Mouse (Mus musculus): ENCODE results near the gene Dapl1. TPM values are rescaled to one million over a fixed set of nuclear protein-coding genes. Genes with fewer than 3 reads are reported as not detected.
A peak's percentile ranks its signal among the peaks of the same experiment; 100 is the strongest.

The Dapl1 gene
- polyA plus RNA-seq, 1 experiment from 2014 or later = 4.9 TPM

DNA sequence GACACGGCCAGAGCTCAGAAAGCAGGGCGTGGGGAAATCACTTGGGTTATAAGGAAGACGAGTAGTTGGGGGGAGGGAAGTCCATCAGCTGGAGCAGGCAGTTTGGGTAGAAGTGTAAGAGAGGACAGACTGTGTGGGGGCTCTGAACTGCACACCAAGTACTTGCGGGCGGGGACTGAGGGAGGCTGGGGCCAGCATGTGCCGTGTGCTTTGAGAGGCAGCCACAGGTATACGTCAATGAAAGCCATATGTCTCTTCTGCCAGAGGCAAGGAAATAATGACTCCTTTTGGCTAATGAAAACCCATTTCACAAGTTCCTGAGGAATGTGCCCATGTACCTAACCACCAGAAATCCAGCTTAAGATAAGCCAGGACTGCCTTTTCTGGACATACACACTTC lies 53.6 kb downstream of the Dapl1 start:
- H3K27ac ChIP-seq (ENCODE audit: low read depth, low read length) = no peak overlapping the region
- no peaks in the 10 kb centered on the region for H3K9me3 ChIP-seq (ENCODE audit: control insufficient read depth, low read length)
- H3K4me3 ChIP-seq (ENCODE audit: low read length) = no peak overlapping the region
- H3K36me3 ChIP-seq (ENCODE audit: control insufficient read depth, insufficient read depth, low read length) = no peaks in the 10 kb centered on the region
- no peaks in the 10 kb centered on the region for H3K27me3 ChIP-seq (ENCODE audit: control insufficient read depth, insufficient read depth, low read length)
- ATAC-seq (ENCODE audit: low FRiP score, low TSS enrichment) = no peak
- no peak overlapping the region for H3K9ac ChIP-seq (ENCODE audit: low read depth, low read length)
- H3K4me1 ChIP-seq (ENCODE audit: control insufficient read depth, insufficient read depth, low read length) = peaks cover 3% of the 10 kb centered on the region
- WGBS = 54% methylated on average over 7 of the region's 7 CpGs
- H3K4me2 ChIP-seq (replicated peaks; ENCODE audit: low read depth, low read length) = no peak overlapping the region

DNA sequence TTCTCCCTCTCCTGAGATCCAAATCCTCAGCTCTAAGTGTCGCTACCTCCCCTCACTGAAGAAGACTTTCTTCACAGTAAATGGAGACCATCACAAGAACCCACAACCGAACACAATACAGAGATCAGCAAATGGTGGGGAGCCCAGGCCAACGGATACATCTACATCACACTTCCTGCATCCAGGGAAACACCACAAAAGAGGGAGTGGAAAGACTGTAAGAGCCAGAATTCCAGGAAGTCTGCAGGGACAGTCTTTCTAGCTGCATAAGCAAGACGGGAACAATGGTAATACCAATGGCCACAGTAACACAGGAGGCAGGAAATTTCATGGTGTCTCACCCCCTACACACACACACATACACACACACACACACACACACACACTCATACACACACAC lies 55.3 kb downstream of the Dapl1 start:
- 74% methylated on average over 4 of the region's 4 CpGs for WGBS
- Histone ChIP-seq H3K27ac (ENCODE audit: low read depth, low read length) (no peak overlapping the region), H3K9me3 (ENCODE audit: control insufficient read depth, low read length) (no peaks in the 10 kb centered on the region)

DNA sequence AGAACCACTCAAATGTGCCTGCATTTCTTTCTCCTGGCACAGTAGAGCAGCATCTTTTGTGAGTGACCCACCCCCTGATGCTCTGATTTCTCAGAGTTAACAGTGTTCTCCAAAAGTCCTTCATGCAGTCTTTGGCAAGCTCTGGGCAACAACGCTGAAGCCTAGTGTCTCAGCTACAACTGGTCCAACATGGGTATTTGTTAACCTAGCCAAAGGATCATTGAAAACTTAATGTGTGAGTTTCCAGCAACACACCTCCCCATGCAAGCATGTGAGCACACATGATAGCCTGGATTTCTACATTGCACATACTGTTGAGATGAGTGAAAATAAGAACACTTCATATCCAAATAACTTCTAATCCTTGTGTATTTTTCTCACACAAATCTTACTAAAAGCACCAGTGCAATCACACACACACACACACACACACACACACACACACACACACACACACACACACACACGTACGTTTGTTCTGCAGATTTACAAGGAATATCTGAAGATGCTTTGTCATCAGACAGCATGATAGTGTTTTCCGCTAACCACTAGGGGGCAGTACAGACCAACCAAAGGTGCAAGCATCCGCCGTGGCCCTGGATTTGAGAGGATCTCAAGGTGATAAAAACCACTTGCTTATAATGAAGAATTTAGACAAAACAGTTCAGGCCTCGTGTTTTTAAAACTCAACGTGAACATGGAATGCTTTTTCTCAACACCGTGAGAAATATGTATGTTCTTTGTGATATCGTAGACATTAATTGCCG lies 56.9 kb downstream of the Dapl1 start:
- H3K4me2 ChIP-seq (replicated peaks; ENCODE audit: low read depth, low read length) = no peak overlapping the region
- peak; percentile 64; the same call in 1 of the 2 replicates for ATAC-seq (ENCODE audit: low FRiP score, low TSS enrichment)

More for the DNA sequence above, 55.3 kb downstream of the Dapl1 start:
- no peaks in the 10 kb centered on the region for H3K27me3 ChIP-seq (ENCODE audit: control insufficient read depth, insufficient read depth, low read length)
- H3K4me2 ChIP-seq (replicated peaks; ENCODE audit: low read depth, low read length) = no peak overlapping the region
- no peak overlapping the region for H3K9ac ChIP-seq (ENCODE audit: low read depth, low read length)
- no peaks in the 10 kb centered on the region for H3K36me3 ChIP-seq (ENCODE audit: control insufficient read depth, insufficient read depth, low read length)
- no peak overlapping the region for H3K4me3 ChIP-seq (ENCODE audit: low read length)
- peaks cover 9% of the 10 kb centered on the region; the same call in 1 of the 2 replicates for H3K4me1 ChIP-seq (ENCODE audit: control insufficient read depth, insufficient read depth, low read length)
- no peak for ATAC-seq (ENCODE audit: low FRiP score, low TSS enrichment)

GRCm38 (mm10) chr2:59543543-59544065 lies 59.2 kb downstream of the Dapl1 start:
- no peak overlapping the region for H3K4me3 ChIP-seq (ENCODE audit: low read length)
- H3K4me2 ChIP-seq (replicated peaks; ENCODE audit: low read depth, low read length) = no peak overlapping the region
- no peaks in the 10 kb centered on the region for H3K27me3 ChIP-seq (ENCODE audit: control insufficient read depth, insufficient read depth, low read length)
- H3K9ac ChIP-seq (ENCODE audit: low read depth, low read length) = no peak overlapping the region
- ATAC-seq (ENCODE audit: low FRiP score, low TSS enrichment) = no peak
- H3K27ac ChIP-seq (ENCODE audit: low read depth, low read length) = no peak overlapping the region; the same call in 1 of the 2 replicates
- H3K36me3 ChIP-seq (ENCODE audit: control insufficient read depth, insufficient read depth, low read length) = no peaks in the 10 kb centered on the region
- WGBS = 46% methylated on average over 9 of the region's 9 CpGs
- H3K4me1 ChIP-seq (ENCODE audit: control insufficient read depth, insufficient read depth, low read length) = peaks cover 9% of the 10 kb centered on the region; the same call in 1 of the 2 replicates
- no peaks in the 10 kb centered on the region for H3K9me3 ChIP-seq (ENCODE audit: control insufficient read depth, low read length)

More for the DNA sequence above, 56.9 kb downstream of the Dapl1 start:
- no peak overlapping the region for H3K4me3 ChIP-seq (ENCODE audit: low read length)
- WGBS = 20% methylated on average over 11 of the region's 11 CpGs
- no peaks in the 10 kb centered on the region for H3K9me3 ChIP-seq (ENCODE audit: control insufficient read depth, low read length)
- H3K9ac ChIP-seq (ENCODE audit: low read depth, low read length) = no peak overlapping the region
- H3K27me3 ChIP-seq (ENCODE audit: control insufficient read depth, insufficient read depth, low read length) = no peaks in the 10 kb centered on the region
- no peak overlapping the region for H3K27ac ChIP-seq (ENCODE audit: low read depth, low read length)
- peaks cover 9% of the 10 kb centered on the region; the same call in 1 of the 2 replicates for H3K4me1 ChIP-seq (ENCODE audit: control insufficient read depth, insufficient read depth, low read length)
- no peaks in the 10 kb centered on the region for H3K36me3 ChIP-seq (ENCODE audit: control insufficient read depth, insufficient read depth, low read length)

GRCm38 (mm10) chr2:59544237-59544909 lies 59.9 kb downstream of the Dapl1 start:
- H3K27ac ChIP-seq (ENCODE audit: low read depth, low read length) = peak overlapping the region; percentile 69; the same call in 1 of the 2 replicates

GRCm38 (mm10) chr2:59545001-59545400 lies 60.5 kb downstream of the Dapl1 start:
- H3K4me3 ChIP-seq (ENCODE audit: low read length) = no peak overlapping the region
- H3K4me2 ChIP-seq (replicated peaks; ENCODE audit: low read depth, low read length) = no peak overlapping the region
- no peaks in the 10 kb centered on the region for H3K27me3 ChIP-seq (ENCODE audit: control insufficient read depth, insufficient read depth, low read length)
- WGBS = 22% methylated on average over 7 of the region's 7 CpGs
- no peak overlapping the region for H3K9ac ChIP-seq (ENCODE audit: low read depth, low read length)
- no peak for ATAC-seq (ENCODE audit: low FRiP score, low TSS enrichment)
- peaks cover 9% of the 10 kb centered on the region; the same call in 1 of the 2 replicates for H3K4me1 ChIP-seq (ENCODE audit: control insufficient read depth, insufficient read depth, low read length)
- H3K27ac ChIP-seq (ENCODE audit: low read depth, low read length) = no peak overlapping the region
- H3K9me3 ChIP-seq (ENCODE audit: control insufficient read depth, low read length) = no peaks in the 10 kb centered on the region
- H3K36me3 ChIP-seq (ENCODE audit: control insufficient read depth, insufficient read depth, low read length) = no peaks in the 10 kb centered on the region

More at GRCm38 (mm10) chr2:59544237-59544909, 59.9 kb downstream of the Dapl1 start:
- H3K4me1 ChIP-seq (ENCODE audit: control insufficient read depth, insufficient read depth, low read length) = peaks cover 9% of the 10 kb centered on the region; the same call in 1 of the 2 replicates
- H3K4me2 ChIP-seq (replicated peaks; ENCODE audit: low read depth, low read length) = no peak overlapping the region
- H3K36me3 ChIP-seq (ENCODE audit: control insufficient read depth, insufficient read depth, low read length) = no peaks in the 10 kb centered on the region
- no peak overlapping the region for H3K4me3 ChIP-seq (ENCODE audit: low read length)
- 12% methylated on average over 13 of the region's 13 CpGs for WGBS
- no peaks in the 10 kb centered on the region for H3K27me3 ChIP-seq (ENCODE audit: control insufficient read depth, insufficient read depth, low read length)
- H3K9me3 ChIP-seq (ENCODE audit: control insufficient read depth, low read length) = no peaks in the 10 kb centered on the region
- H3K9ac ChIP-seq (ENCODE audit: low read depth, low read length) = no peak overlapping the region
- peak; percentile 85 for ATAC-seq (ENCODE audit: low FRiP score, low TSS enrichment)

DNA sequence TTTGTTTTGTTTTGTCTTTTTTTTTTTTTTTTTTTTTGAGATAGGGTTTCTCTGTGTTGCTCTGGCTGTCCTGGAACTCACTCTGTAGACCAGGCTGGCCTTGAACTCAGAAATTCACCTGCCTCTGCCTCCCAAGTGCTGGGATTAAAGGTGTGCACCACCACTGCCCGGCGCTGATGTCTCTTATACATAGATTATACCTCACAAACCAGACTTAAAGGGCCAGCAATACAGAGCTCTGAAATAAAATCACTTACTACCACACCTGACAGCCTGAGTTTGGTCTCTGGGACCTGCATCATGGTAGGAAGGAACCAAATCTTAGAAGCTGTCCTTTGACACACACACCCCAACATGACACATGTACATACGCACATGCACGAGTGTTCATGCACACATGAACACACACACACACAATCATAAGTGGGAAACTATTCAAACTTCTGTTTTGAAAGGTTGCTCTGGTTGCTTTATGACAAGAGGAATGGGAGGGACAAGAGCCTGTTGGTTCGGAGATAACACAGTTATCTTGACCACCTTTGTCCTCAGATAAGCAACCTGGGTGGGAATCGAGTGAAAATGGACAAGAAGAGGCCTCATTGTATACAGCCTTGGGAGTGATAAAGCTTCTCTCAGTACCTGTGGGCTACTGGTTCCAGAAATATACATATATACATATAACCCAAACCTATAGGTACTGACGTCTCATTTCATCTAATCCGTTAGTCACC lies 63.1 kb downstream of the Dapl1 start:
- no peak overlapping the region for H3K4me3 ChIP-seq (ENCODE audit: low read length)
- no peak overlapping the region for H3K27ac ChIP-seq (ENCODE audit: low read depth, low read length)
- ATAC-seq (ENCODE audit: low FRiP score, low TSS enrichment) = no peak
- H3K36me3 ChIP-seq (ENCODE audit: control insufficient read depth, insufficient read depth, low read length) = no peaks in the 10 kb centered on the region
- H3K9ac ChIP-seq (ENCODE audit: low read depth, low read length) = no peak overlapping the region
- H3K9me3 ChIP-seq (ENCODE audit: control insufficient read depth, low read length) = no peaks in the 10 kb centered on the region
- no peaks in the 10 kb centered on the region for H3K27me3 ChIP-seq (ENCODE audit: control insufficient read depth, insufficient read depth, low read length)
- H3K4me2 ChIP-seq (replicated peaks; ENCODE audit: low read depth, low read length) = no peak overlapping the region
- peaks cover 9% of the 10 kb centered on the region; the same call in 1 of the 2 replicates for H3K4me1 ChIP-seq (ENCODE audit: control insufficient read depth, insufficient read depth, low read length)
- WGBS = 96% methylated on average over 8 of the region's 8 CpGs

- ATAC-seq (ENCODE audit: low FRiP score, low TSS enrichment) = no peak
- no peaks in the 10 kb centered on the region for H3K36me3 ChIP-seq (ENCODE audit: control insufficient read depth, insufficient read depth, low read length)
- no peak overlapping the region for H3K4me2 ChIP-seq (replicated peaks; ENCODE audit: low read depth, low read length)
- no peak overlapping the region for H3K9ac ChIP-seq (ENCODE audit: low read depth, low read length)
- H3K27me3 ChIP-seq (ENCODE audit: control insufficient read depth, insufficient read depth, low read length) = no peaks in the 10 kb centered on the region
- no peak overlapping the region for H3K27ac ChIP-seq (ENCODE audit: low read depth, low read length)
- H3K4me1 ChIP-seq (ENCODE audit: control insufficient read depth, insufficient read depth, low read length) = no peaks in the 10 kb centered on the region
- WGBS = 50% methylated on average over 1 of the region's 1 CpGs
- H3K4me3 ChIP-seq (ENCODE audit: low read length) = no peak overlapping the region
- no peaks in the 10 kb centered on the region for H3K9me3 ChIP-seq (ENCODE audit: control insufficient read depth, low read length)
Measured at GRCm38 (mm10) chr2:59552784-59553183, 68.3 kb downstream of the Dapl1 start.

Data from kidney, embryonic 14.5 days (tissue).